Mouse (Mus musculus): Measurements from ENCODE around the gene Theg. TPM values are rescaled to one million over a fixed set of nuclear protein-coding genes. Genes with fewer than 3 reads are reported as not detected.

The Theg gene
- polyA plus RNA-seq, 1 experiment from 2014 or later = not detected

DNA sequence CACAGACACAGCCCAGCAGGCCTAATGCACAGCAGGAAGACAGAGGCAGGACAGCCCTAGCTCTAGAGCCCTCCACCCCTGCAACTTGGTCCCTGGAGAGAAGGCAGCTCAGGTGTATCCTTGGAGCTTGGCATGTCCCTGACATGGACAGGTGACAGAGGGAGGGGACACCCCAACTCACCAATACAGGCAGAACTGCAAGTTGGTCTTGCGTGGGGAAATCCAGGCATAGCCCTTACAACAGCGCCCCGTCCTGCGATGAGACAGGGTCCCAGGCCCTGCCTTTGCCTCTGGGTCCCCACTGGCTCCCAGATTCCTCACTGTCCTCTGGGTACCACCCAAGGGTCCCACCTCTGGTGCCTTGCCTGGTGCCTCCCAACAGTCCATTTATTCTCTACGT lies 1.4 kb downstream of the Theg start:
- ATAC-seq = no peak
- Histone ChIP-seq H3K4me1 (ENCODE audit: control insufficient read depth, insufficient read depth, low read length) (no peaks in the 10 kb centered on the region), H3K9me3 (replicated peaks; ENCODE audit: control insufficient read depth, low read length) (no peaks in the 10 kb centered on the region), H3K4me2 (ENCODE audit: low read length) (no peak overlapping the region), H3K9ac (ENCODE audit: low read length) (no peak overlapping the region), H3K36me3 (ENCODE audit: control insufficient read depth, insufficient read depth, low read length) (no peaks in the 10 kb centered on the region), H3K27ac (ENCODE audit: low read depth, low read length) (no peak overlapping the region), H3K27me3 (replicated peaks; ENCODE audit: control insufficient read depth, insufficient read depth, low read length) (no peaks in the 10 kb centered on the region), H3K4me3 (ENCODE audit: low read depth, low read length) (no peak overlapping the region)
- 95% methylated on average over 5 of the region's 5 CpGs for WGBS
- DNase-seq (ENCODE audit: low spot score) = no peak

- no peaks in the 10 kb centered on the region for H3K4me1 ChIP-seq (ENCODE audit: control insufficient read depth, insufficient read depth, low read length)
- H3K4me3 ChIP-seq (ENCODE audit: low read depth, low read length) = no peak overlapping the region
- H3K36me3 ChIP-seq (ENCODE audit: control insufficient read depth, insufficient read depth, low read length) = no peaks in the 10 kb centered on the region
- H3K27me3 ChIP-seq (replicated peaks; ENCODE audit: control insufficient read depth, insufficient read depth, low read length) = no peaks in the 10 kb centered on the region
- no peaks in the 10 kb centered on the region for H3K9me3 ChIP-seq (replicated peaks; ENCODE audit: control insufficient read depth, low read length)
- no peak overlapping the region for H3K27ac ChIP-seq (ENCODE audit: low read depth, low read length)
- no peak overlapping the region for H3K9ac ChIP-seq (ENCODE audit: low read length)
- ATAC-seq = no peak
- WGBS = 94% methylated on average over 6 of the region's 6 CpGs
- no peak overlapping the region for H3K4me2 ChIP-seq (ENCODE audit: low read length)
- DNase-seq (ENCODE audit: low spot score) = no peak
Measured at GRCm38 (mm10) chr10:79585136-79585535, 2.0 kb downstream of the Theg start.

DNA sequence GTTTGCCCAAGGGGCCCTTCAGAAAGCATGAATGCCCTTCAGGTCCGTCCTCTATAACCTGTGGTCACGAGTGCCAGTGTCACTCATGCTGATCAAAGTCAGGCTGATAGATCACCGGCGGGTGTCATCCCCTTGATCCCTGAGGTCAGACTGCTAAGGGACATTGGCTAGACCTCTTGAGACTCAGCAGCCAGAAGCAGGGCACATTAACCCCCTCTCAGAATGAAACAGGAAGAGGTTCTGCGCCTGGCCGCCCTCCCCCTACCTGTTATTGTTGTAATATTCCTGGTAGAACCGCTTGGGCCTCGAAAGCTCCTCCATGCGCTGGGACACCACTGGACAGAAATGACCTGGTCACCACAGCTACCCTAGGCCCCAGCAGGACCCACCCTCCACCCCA lies 2.7 kb downstream of the Theg start:
- H3K9me3 ChIP-seq (replicated peaks; ENCODE audit: control insufficient read depth, low read length) = no peaks in the 10 kb centered on the region
- 92% methylated on average over 9 of the region's 9 CpGs for WGBS
- no peak overlapping the region for H3K4me2 ChIP-seq (ENCODE audit: low read length)
- H3K9ac ChIP-seq (ENCODE audit: low read length) = no peak overlapping the region
- no peak for ATAC-seq
- no peak overlapping the region for H3K4me3 ChIP-seq (ENCODE audit: low read depth, low read length)
- H3K36me3 ChIP-seq (ENCODE audit: control insufficient read depth, insufficient read depth, low read length) = no peaks in the 10 kb centered on the region
- no peaks in the 10 kb centered on the region for H3K27me3 ChIP-seq (replicated peaks; ENCODE audit: control insufficient read depth, insufficient read depth, low read length)
- H3K4me1 ChIP-seq (ENCODE audit: control insufficient read depth, insufficient read depth, low read length) = no peaks in the 10 kb centered on the region
- no peak overlapping the region for H3K27ac ChIP-seq (ENCODE audit: low read depth, low read length)
- DNase-seq (ENCODE audit: low spot score) = no peak

DNA sequence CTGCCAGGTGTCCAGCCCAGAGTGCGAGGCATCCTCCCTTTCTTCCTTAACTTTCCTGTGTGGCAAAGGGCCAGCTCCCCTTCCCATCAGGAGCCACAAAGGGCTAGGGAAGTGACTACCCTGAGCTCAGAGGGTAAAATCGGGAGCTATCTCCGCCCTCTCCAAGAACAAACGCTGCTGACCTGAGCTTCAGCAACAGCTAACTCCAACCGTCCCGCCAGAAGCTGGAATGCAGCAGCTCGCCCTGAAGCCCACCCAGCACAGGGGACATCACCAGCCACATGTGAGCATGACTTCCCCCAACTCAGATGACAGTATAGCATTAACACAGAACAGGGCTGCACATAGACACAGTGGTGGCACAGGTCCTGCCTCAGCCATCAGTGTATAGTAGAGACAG lies 3.1 kb downstream of the Theg start:
- WGBS = 73% methylated on average over 7 of the region's 7 CpGs
- no peak overlapping the region for H3K9ac ChIP-seq (ENCODE audit: low read length)
- no peak for DNase-seq (ENCODE audit: low spot score)

DNA sequence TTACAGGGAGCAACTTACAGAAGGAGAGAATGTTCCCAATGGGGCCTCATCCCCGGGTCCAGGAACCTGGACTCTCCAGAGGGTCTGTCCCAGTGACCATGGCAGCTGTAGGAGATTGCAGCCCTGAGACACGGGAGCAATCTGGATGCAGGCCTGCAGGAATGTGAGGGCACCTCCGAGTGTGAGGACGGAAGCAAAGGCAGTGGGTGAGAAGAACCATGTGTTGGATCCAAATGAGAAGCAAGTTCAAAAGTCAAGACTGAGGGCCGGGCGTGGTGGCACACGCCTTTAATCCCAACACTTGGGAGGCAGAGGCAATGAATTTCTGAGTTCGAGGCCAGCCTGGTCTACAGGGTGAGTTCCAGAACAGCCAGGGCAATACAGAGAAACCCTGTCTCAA lies 5.6 kb downstream of the Theg start:
- no peak for ATAC-seq

More for the DNA sequence above, 3.1 kb downstream of the Theg start:
- Histone ChIP-seq H3K4me1 (ENCODE audit: control insufficient read depth, insufficient read depth, low read length) (no peaks in the 10 kb centered on the region), H3K27me3 (replicated peaks; ENCODE audit: control insufficient read depth, insufficient read depth, low read length) (no peaks in the 10 kb centered on the region), H3K27ac (ENCODE audit: low read depth, low read length) (no peak overlapping the region), H3K9me3 (replicated peaks; ENCODE audit: control insufficient read depth, low read length) (no peaks in the 10 kb centered on the region), H3K4me2 (ENCODE audit: low read length) (no peak overlapping the region), H3K4me3 (ENCODE audit: low read depth, low read length) (no peak overlapping the region), H3K36me3 (ENCODE audit: control insufficient read depth, insufficient read depth, low read length) (no peaks in the 10 kb centered on the region)
- no peak for ATAC-seq

DNA sequence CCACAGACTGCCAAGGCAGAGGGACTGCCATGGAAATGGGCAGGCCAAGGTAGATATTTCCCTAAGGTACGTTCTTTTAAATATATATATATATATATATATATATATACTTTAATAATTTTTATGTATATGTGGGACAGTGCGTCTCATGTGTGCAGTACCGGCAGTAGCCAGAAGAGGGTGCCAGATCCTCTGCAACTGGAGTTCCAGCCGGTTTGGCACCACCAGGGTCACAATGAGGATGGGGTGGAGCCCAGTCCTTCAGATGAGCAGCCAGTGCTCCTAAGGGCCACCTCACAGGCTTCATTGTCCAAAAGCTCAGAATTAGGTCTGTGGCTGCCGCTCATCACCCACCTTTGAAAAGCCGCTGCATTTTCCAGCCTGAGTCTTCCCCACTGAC lies 6.3 kb downstream of the Theg start:
- no peak overlapping the region for H3K27ac ChIP-seq (ENCODE audit: low read depth, low read length)
- H3K4me3 ChIP-seq (ENCODE audit: low read depth, low read length) = no peak overlapping the region
- no peaks in the 10 kb centered on the region for H3K36me3 ChIP-seq (ENCODE audit: control insufficient read depth, insufficient read depth, low read length)
- no peak for ATAC-seq
- no peaks in the 10 kb centered on the region for H3K9me3 ChIP-seq (replicated peaks; ENCODE audit: control insufficient read depth, low read length)
- H3K4me2 ChIP-seq (ENCODE audit: low read length) = no peak overlapping the region
- WGBS = 37% methylated on average over 6 of the region's 6 CpGs
- DNase-seq (ENCODE audit: low spot score) = peak; percentile 48
- H3K4me1 ChIP-seq (ENCODE audit: control insufficient read depth, insufficient read depth, low read length) = no peaks in the 10 kb centered on the region
- no peaks in the 10 kb centered on the region for H3K27me3 ChIP-seq (replicated peaks; ENCODE audit: control insufficient read depth, insufficient read depth, low read length)
- no peak overlapping the region for H3K9ac ChIP-seq (ENCODE audit: low read length)

More for the DNA sequence above, 5.6 kb downstream of the Theg start:
- Histone ChIP-seq H3K4me2 (ENCODE audit: low read length) (no peak overlapping the region), H3K9ac (ENCODE audit: low read length) (no peak overlapping the region), H3K9me3 (replicated peaks; ENCODE audit: control insufficient read depth, low read length) (no peaks in the 10 kb centered on the region), H3K4me1 (ENCODE audit: control insufficient read depth, insufficient read depth, low read length) (no peaks in the 10 kb centered on the region), H3K27ac (ENCODE audit: low read depth, low read length) (no peak overlapping the region), H3K36me3 (ENCODE audit: control insufficient read depth, insufficient read depth, low read length) (no peaks in the 10 kb centered on the region), H3K27me3 (replicated peaks; ENCODE audit: control insufficient read depth, insufficient read depth, low read length) (no peaks in the 10 kb centered on the region), H3K4me3 (ENCODE audit: low read depth, low read length) (no peak overlapping the region)
- no peak for DNase-seq (ENCODE audit: low spot score)
- 84% methylated on average over 8 of the region's 8 CpGs for WGBS

DNA sequence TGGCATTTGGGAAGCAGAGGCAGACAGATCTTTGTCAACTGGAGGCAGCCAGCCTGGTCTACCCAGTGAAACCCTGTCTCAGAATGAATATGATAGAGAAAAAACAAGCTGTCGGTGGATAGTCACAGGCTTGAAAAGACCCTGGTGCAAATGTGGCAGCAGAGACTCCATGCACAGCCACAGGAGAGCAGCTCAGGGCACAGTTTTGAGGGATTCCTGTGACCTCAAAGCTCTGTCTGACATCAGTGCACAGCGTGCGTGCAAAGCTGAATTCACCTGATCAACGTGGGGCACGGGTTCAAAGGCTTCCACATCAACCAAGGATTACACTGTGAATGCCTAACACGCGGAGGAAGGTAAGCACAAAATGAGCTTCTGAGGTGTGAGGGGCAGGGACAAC lies 6.8 kb downstream of the Theg start:
- no peaks in the 10 kb centered on the region for H3K36me3 ChIP-seq (ENCODE audit: control insufficient read depth, insufficient read depth, low read length)
- no peak overlapping the region for H3K27ac ChIP-seq (ENCODE audit: low read depth, low read length)
- DNase-seq (ENCODE audit: low spot score) = no peak
- H3K4me1 ChIP-seq (ENCODE audit: control insufficient read depth, insufficient read depth, low read length) = no peaks in the 10 kb centered on the region
- no peak overlapping the region for H3K9ac ChIP-seq (ENCODE audit: low read length)
- 66% methylated on average over 7 of the region's 7 CpGs for WGBS
- H3K9me3 ChIP-seq (replicated peaks; ENCODE audit: control insufficient read depth, low read length) = no peaks in the 10 kb centered on the region
- H3K27me3 ChIP-seq (replicated peaks; ENCODE audit: control insufficient read depth, insufficient read depth, low read length) = no peaks in the 10 kb centered on the region
- ATAC-seq = no peak
- no peak overlapping the region for H3K4me3 ChIP-seq (ENCODE audit: low read depth, low read length)
- H3K4me2 ChIP-seq (ENCODE audit: low read length) = no peak overlapping the region

- Histone ChIP-seq H3K36me3 (ENCODE audit: control insufficient read depth, insufficient read depth, low read length) (no peaks in the 10 kb centered on the region), H3K9me3 (replicated peaks; ENCODE audit: control insufficient read depth, low read length) (no peaks in the 10 kb centered on the region), H3K4me2 (ENCODE audit: low read length) (no peak overlapping the region), H3K27me3 (replicated peaks; ENCODE audit: control insufficient read depth, insufficient read depth, low read length) (no peaks in the 10 kb centered on the region), H3K9ac (ENCODE audit: low read length) (no peak overlapping the region), H3K4me3 (ENCODE audit: low read depth, low read length) (no peak overlapping the region), H3K4me1 (ENCODE audit: control insufficient read depth, insufficient read depth, low read length) (no peaks in the 10 kb centered on the region), H3K27ac (ENCODE audit: low read depth, low read length) (no peak overlapping the region)
- 80% methylated on average over 12 of the region's 12 CpGs for WGBS
- ATAC-seq = no peak
- no peak for DNase-seq (ENCODE audit: low spot score)
Measured at GRCm38 (mm10) chr10:79579781-79580180, 7.3 kb downstream of the Theg start.

DNA sequence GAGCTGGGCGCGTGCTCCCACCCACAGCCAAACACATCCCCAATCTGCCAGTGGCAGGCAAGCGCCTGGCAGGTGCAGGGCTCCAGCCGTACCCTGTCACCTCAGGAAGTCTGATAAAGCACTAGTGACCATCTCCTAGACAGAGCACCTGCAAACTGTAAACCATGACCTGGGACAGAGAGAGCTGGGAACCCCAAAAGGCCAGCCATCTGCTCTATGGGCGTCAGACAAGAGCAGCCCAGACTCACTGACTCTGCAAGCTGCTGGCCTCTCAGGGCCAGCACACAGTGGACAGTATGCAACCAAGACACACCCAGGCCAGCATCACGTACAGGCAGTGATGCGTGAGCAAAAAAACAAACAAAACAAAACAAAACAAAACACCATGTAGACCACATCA lies 8.2 kb downstream of the Theg start:
- DNase-seq (ENCODE audit: low spot score) (no peak), ATAC-seq (no peak)
- Histone ChIP-seq H3K4me3 (ENCODE audit: low read depth, low read length) (no peak overlapping the region), H3K4me2 (ENCODE audit: low read length) (no peak overlapping the region), H3K9ac (ENCODE audit: low read length) (no peak overlapping the region), H3K27me3 (replicated peaks; ENCODE audit: control insufficient read depth, insufficient read depth, low read length) (no peaks in the 10 kb centered on the region), H3K36me3 (ENCODE audit: control insufficient read depth, insufficient read depth, low read length) (no peaks in the 10 kb centered on the region), H3K9me3 (replicated peaks; ENCODE audit: control insufficient read depth, low read length) (no peaks in the 10 kb centered on the region), H3K4me1 (ENCODE audit: control insufficient read depth, insufficient read depth, low read length) (no peaks in the 10 kb centered on the region), H3K27ac (ENCODE audit: low read depth, low read length) (no peak overlapping the region)
- WGBS = 83% methylated on average over 7 of the region's 7 CpGs

- no peaks in the 10 kb centered on the region for H3K9me3 ChIP-seq (replicated peaks; ENCODE audit: control insufficient read depth, low read length)
- 38% methylated on average over 9 of the region's 9 CpGs for WGBS
- H3K4me1 ChIP-seq (ENCODE audit: control insufficient read depth, insufficient read depth, low read length) = no peaks in the 10 kb centered on the region
- H3K36me3 ChIP-seq (ENCODE audit: control insufficient read depth, insufficient read depth, low read length) = no peaks in the 10 kb centered on the region
- no peak overlapping the region for H3K27ac ChIP-seq (ENCODE audit: low read depth, low read length)
- no peak overlapping the region for H3K4me2 ChIP-seq (ENCODE audit: low read length)
- ATAC-seq = no peak
- no peak overlapping the region for H3K9ac ChIP-seq (ENCODE audit: low read length)
- no peaks in the 10 kb centered on the region for H3K27me3 ChIP-seq (replicated peaks; ENCODE audit: control insufficient read depth, insufficient read depth, low read length)
- no peak overlapping the region for H3K4me3 ChIP-seq (ENCODE audit: low read depth, low read length)
- DNase-seq (ENCODE audit: low spot score) = no peak
Measured at GRCm38 (mm10) chr10:79578276-79578675, 8.9 kb downstream of the Theg start.

Data from forebrain, embryonic 14.5 days (tissue).